Mouse (Mus musculus) CH12.LX (cell line): ENCODE results near the gene Ptprb. TPM values are rescaled to one million over a fixed set of nuclear protein-coding genes. Genes with fewer than 3 reads are reported as not detected.

ENCODE experiments used
- DNase-seq: peaks from one replicate; pipeline ENCODE4 v3.0.0-alpha.2; 2013; ENCODE audit errors: extremely low read depth
- H3K27ac ChIP-seq: 2 replicates; pipeline ENCODE4 v1.5.1; 2012; ENCODE audit warnings: low read depth, mild to moderate bottlenecking, control low read depth, moderate library complexity; ENCODE audit not compliant: insufficient read depth
- H3K27me3 ChIP-seq: replicated peaks from 2 replicates; pipeline ENCODE3; 2012; ENCODE audit warnings: inconsistent platforms
- H3K36me3 ChIP-seq, 2 experiments: replicated peaks in 1 of 2; 2 replicates each; pipeline versions ENCODE3 to v1.6.1; 2012; ENCODE audit warnings: inconsistent platforms in 1 of 2, low read length in 1 of 2, mild to moderate bottlenecking in 1 of 2, mixed read lengths in 1 of 2, moderate library complexity in 1 of 2; ENCODE audit not compliant: control insufficient read depth in 1 of 2, insufficient read depth in 1 of 2
- H3K4me1 ChIP-seq, 2 experiments: 2 replicates each; pipeline ENCODE4 v1.6.1; 2012; ENCODE audit warnings: inconsistent platforms in 1 of 2, moderate library complexity in 1 of 2; ENCODE audit not compliant: insufficient read depth in 2 of 2, control insufficient read depth in 1 of 2
- H3K4me2 ChIP-seq: 2 replicates; pipeline ENCODE4 v1.6.1; 2012; ENCODE audit warnings: low read depth, mild to moderate bottlenecking, control low read depth; ENCODE audit not compliant: poor library complexity, insufficient read depth, severe bottlenecking
- H3K4me3 ChIP-seq, 3 experiments: fragments of 150-350 bp in 1 of 3; sonication (generic) in 1 of 3; replicated peaks in 1 of 3; 2 replicates each; pipeline versions ENCODE3 to v1.5.1; 2011 to 2012; ENCODE audit warnings: low read depth in 2 of 3, low read length in 2 of 3, mild to moderate bottlenecking in 2 of 3, moderate library complexity in 2 of 3, control low read depth in 1 of 3, improper control_type of control experiment in 1 of 3, inconsistent platforms in 1 of 3, mixed read lengths in 1 of 3; ENCODE audit not compliant: poor library complexity in 1 of 3
- H3K79me2 ChIP-seq: replicated peaks from 2 replicates; pipeline ENCODE4 v1.6.1; 2012; ENCODE audit warnings: mild to moderate bottlenecking, moderate library complexity; ENCODE audit not compliant: control insufficient read depth, poor library complexity, insufficient read depth, severe bottlenecking; ENCODE audit errors: extremely low read depth
- H3K9ac ChIP-seq: 2 replicates; pipeline ENCODE4 v1.6.1; 2012; ENCODE audit warnings: low read depth, mild to moderate bottlenecking, control low read depth, moderate library complexity; ENCODE audit not compliant: insufficient read depth
- H3K9me3 ChIP-seq: replicated peaks from 2 replicates; pipeline ENCODE3; 2012; ENCODE audit warnings: low read length, inconsistent platforms, mixed read lengths
- CTCF ChIP-seq, 2 experiments: IDR thresholded peaks in 1 of 2; conservative IDR thresholded peaks in 1 of 2; 2 replicates each; pipeline ENCODE4 v1.5.1; 2011 to 2012; ENCODE audit warnings: low read depth in 2 of 2, low read length in 2 of 2, improper control_type of control experiment in 1 of 2, inconsistent platforms in 1 of 2, mild to moderate bottlenecking in 1 of 2, moderate library complexity in 1 of 2
- ELF1 ChIP-seq: IDR thresholded peaks from 2 replicates; pipeline ENCODE4 v1.6.1; 2014; ENCODE audit warnings: low read depth, mild to moderate bottlenecking, inconsistent platforms, low read length, improper control_type of control experiment
- GABPA ChIP-seq: IDR thresholded peaks from 2 replicates; pipeline ENCODE4 v1.6.1; 2012; ENCODE audit warnings: low read depth, low read length, improper control_type of control experiment, inconsistent platforms; ENCODE audit not compliant: insufficient replicate concordance
- IRF4 ChIP-seq: IDR thresholded peaks from 2 replicates; pipeline ENCODE4 v1.6.1; 2014; ENCODE audit warnings: low read depth, mild to moderate bottlenecking, inconsistent platforms, low read length, improper control_type of control experiment
- JUN ChIP-seq: IDR thresholded peaks from 2 replicates; pipeline ENCODE4 v1.6.1; 2011; ENCODE audit warnings: low read depth, mild to moderate bottlenecking, low read length, improper control_type of control experiment, moderate library complexity; ENCODE audit not compliant: insufficient read depth
- KAT2A ChIP-seq: IDR thresholded peaks from 2 replicates; pipeline ENCODE4 v1.6.1; 2012; ENCODE audit warnings: low read length, improper control_type of control experiment, inconsistent platforms; ENCODE audit not compliant: insufficient replicate concordance
- MAFK ChIP-seq: IDR thresholded peaks from 2 replicates; pipeline ENCODE4 v1.6.1; 2011; ENCODE audit warnings: low read length, improper control_type of control experiment; ENCODE audit not compliant: insufficient replicate concordance
- MYC ChIP-seq: IDR thresholded peaks from 2 replicates; pipeline ENCODE4 v1.6.1; 2011; ENCODE audit warnings: low read depth, mild to moderate bottlenecking, improper control_type of control experiment, low read length
- POLR2A ChIP-seq: IDR thresholded peaks from 2 replicates; pipeline ENCODE4 v1.6.1; 2011; ENCODE audit warnings: low read depth, mild to moderate bottlenecking, improper control_type of control experiment, low read length
- RAD21 ChIP-seq: IDR thresholded peaks from 2 replicates; pipeline ENCODE4 v1.6.1; 2011; ENCODE audit warnings: low read depth, mild to moderate bottlenecking, low read length, improper control_type of control experiment, moderate library complexity
- TBP ChIP-seq: conservative IDR thresholded peaks from 2 replicates; pipeline ENCODE4 v1.6.1; 2011; ENCODE audit warnings: low read depth, low read length, improper control_type of control experiment
- TCF12 ChIP-seq: IDR thresholded peaks from 2 replicates; pipeline ENCODE4 v1.6.1; 2014; ENCODE audit warnings: low read depth, mild to moderate bottlenecking, inconsistent platforms, low read length, improper control_type of control experiment
- UBTF ChIP-seq: IDR thresholded peaks from 2 replicates; pipeline ENCODE4 v1.6.1; 2012; ENCODE audit warnings: low read depth, mild to moderate bottlenecking, inconsistent platforms, low read length, improper control_type of control experiment, moderate library complexity
- USF2 ChIP-seq: conservative IDR thresholded peaks from 2 replicates; pipeline ENCODE4 v1.6.1; 2011; ENCODE audit warnings: low read depth, low read length, improper control_type of control experiment
- ZKSCAN1 ChIP-seq: IDR thresholded peaks from 2 replicates; pipeline ENCODE4 v1.6.1; 2012; ENCODE audit warnings: low read depth, inconsistent platforms, low read length, improper control_type of control experiment, borderline replicate concordance
- dilution Hi-C: fragments of 300-500 bp; cut with MboI; formaldehyde crosslinking; loops from 2 replicates; pipeline ENCODE4 v1.14.3; 2020; ENCODE audit warnings: low sequenced_read_pairs; ENCODE audit not compliant: extremely low pct_unique_long_range_greater_than_20kb, extremely low pct_ligation_motif_present
- in situ Hi-C: fragments of 300-500 bp; cut with MboI; formaldehyde crosslinking; loops from 3 replicates; pipeline ENCODE4 v1.14.3; 2019; ENCODE audit warnings: low sequenced_read_pairs, low pct_ligation_motif_present, low pct_unique_long_range_greater_than_20kb, mixed read lengths
- polyA plus RNA-seq: library from polyadenylated mRNA; unstranded; fragments of >175 nt; gene quantifications from 2 replicates; pipeline ENCODE4 v1.2.1, GENCODE M21; 2012; ENCODE audit warnings: low read depth; ENCODE audit not compliant: insufficient read length
- total RNA-seq, 2 experiments: library from RNA; depleted of rRNA; stranded (reverse); fragments of 300-350 nt in 1 of 2; fragments of >200 nt in 1 of 2; gene quantifications; 2 replicates each; pipeline ENCODE4 v1.2.3; 2012 to 2014

Gene Ptprb
- total and polyA plus RNA-seq, 3 experiments: not detected

DNA sequence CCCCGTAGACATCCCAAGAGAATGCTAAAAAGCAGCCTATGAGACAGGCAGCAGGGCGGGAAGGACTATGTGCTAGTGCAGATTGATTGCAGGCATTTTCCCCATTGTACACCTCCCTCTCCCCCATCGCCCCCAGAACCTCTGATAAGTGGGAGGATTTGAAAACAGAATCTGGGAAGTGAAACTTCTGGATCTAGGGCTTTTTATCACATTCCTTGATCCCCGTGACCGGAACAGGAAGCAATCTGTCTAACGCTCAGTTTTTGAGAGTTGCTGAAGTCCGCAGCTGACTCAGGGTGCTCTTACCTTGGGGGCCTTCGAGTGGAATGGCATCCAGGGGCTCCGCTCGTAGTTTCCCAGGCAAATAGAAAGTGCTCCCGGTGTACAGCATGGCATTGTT lies 10.8 kb upstream of the Ptprb start:
- Histone ChIP-seq H3K27me3 (no peaks in the 10 kb centered on the region), H3K27ac (no peak overlapping the region), H3K4me1 (peaks cover 0 to 10% of the 10 kb centered on the region in 2 experiments; a peak in 2 of 4 replicates), H3K4me2 (no peak overlapping the region), H3K9me3 (no peaks in the 10 kb centered on the region), H3K36me3 (no peaks in the 10 kb centered on the region), H3K4me3 (no peak overlapping the region), H3K79me2 (no peaks in the 10 kb centered on the region), H3K9ac (no peak overlapping the region)
- no peak for DNase-seq
- in situ Hi-C loops: no loop called here
- TF ChIP-seq IRF4 (no peak), MYC (no peak), UBTF (no peak), GABPA (no peak), TCF12 (no peak), CTCF (conservative IDR thresholded peaks at IDR 0.05 in 1 of 2, IDR thresholded peaks at IDR 0.05 in 1 of 2; ENCODE audit: low read depth in 2 of 2, low read length in 2 of 2) (no peak)
- dilution Hi-C loops: no loop called here

DNA sequence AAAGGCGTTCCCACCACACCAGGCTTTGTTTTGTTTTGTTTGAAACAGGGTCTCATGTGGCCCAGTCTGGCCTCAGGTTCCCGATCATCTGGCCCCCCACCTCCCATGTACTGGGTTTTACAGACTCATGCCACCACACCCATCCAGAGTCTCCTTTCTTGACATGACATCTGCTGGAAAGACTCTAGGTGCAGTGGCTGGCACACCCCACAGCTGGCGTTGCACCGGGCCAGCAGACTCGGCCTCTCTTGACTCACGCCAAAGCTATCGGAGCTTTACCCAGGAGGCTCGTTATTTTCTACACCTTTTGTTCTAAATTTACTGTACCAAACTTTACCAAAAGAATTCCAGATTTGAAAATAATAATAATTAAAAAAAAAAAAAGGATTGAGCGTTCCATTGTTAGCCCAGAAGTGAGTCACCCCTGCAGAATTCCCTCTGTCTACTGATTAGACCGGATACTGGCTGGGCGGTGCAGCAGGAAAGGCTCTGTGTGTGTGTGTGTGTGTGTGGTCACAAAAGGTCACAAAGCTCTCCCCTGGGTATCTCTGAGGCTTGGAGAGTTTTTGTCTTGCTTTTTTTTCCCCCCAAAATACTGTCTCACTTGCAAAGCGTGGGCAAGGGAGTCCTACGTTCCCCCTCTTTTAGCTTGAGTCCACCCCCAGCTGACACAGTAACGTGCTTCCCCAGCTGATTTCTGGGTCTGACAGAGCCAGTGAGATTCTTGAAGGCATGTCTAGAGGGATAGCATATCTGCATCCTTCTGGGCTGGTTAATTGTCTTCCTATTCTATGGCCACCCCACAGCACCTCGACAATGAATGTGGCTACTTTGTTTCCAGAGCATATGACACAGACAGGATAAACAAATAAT lies 8.5 kb upstream of the Ptprb start:
- Histone ChIP-seq H3K9me3 (no peaks in the 10 kb centered on the region), H3K27ac (no peak overlapping the region), H3K4me2 (no peak overlapping the region), H3K79me2 (no peaks in the 10 kb centered on the region), H3K9ac (no peak overlapping the region), H3K4me3 (no peak overlapping the region), H3K36me3 (no peaks in the 10 kb centered on the region), H3K27me3 (no peaks in the 10 kb centered on the region), H3K4me1 (peaks cover 2 to 10% of the 10 kb centered on the region in 2 experiments; a peak in 3 of 4 replicates)
- in situ Hi-C loops: no loop called here
- TF ChIP-seq POLR2A: no peak
- no peak for TF ChIP-seq ZKSCAN1
- DNase-seq: no peak
- dilution Hi-C loops: no loop called here

DNA sequence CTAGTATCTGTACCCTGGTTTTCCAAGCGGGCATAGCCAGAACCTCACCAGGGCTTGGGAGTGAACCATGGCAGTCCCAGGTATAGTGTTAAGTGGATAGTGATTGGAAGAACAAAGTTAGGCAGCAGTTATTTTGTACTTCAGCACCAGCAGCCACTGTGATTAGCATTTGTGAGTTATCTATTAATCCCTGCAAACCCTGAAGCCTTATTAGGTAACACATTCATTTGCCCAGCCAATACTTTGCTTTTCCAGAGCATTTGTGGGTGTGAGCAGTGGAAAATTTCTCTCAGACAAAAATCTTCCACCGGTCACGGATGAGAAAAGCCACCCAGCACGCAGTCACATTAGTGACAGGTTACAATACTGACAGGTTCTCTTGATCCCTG lies 7.9 kb upstream of the Ptprb start:
- no peak for DNase-seq
- H3K4me2 ChIP-seq: no peak overlapping the region
- no peak overlapping the region for H3K9ac ChIP-seq
- TF ChIP-seq UBTF (no peak), TBP (no peak), USF2 (no peak), ELF1 (no peak), RAD21 (no peak), JUN (no peak), MAFK (no peak), KAT2A (no peak), ZKSCAN1 (no peak), GABPA (no peak)
- no peaks in the 10 kb centered on the region for H3K36me3 ChIP-seq
- no peaks in the 10 kb centered on the region for H3K9me3 ChIP-seq
- in situ Hi-C loops: no loop called here
- H3K27ac ChIP-seq: no peak overlapping the region
- peaks cover 2 to 10% of the 10 kb centered on the region in 2 experiments; a peak in 3 of 4 replicates for H3K4me1 ChIP-seq
- H3K4me3 ChIP-seq: no peak overlapping the region
- H3K27me3 ChIP-seq: no peaks in the 10 kb centered on the region
- H3K79me2 ChIP-seq: no peaks in the 10 kb centered on the region
- dilution Hi-C loops: no loop called here
